Mouse (Mus musculus) heart, postnatal 0 days (tissue): Measurements from ENCODE around the gene Fchsd2. TPM values are rescaled to one million over a fixed set of nuclear protein-coding genes. Genes with fewer than 3 reads are reported as not detected.
A peak's percentile ranks its signal among the peaks of the same experiment; 100 is the strongest.

Source experiments
- ATAC-seq: fragments of 200-750 bp; cut with Nextera tagmentation; 2 replicates; pipeline ENCODE4 v1.8.0; 2017; ENCODE audit warnings: low read depth, moderate number of reproducible peaks, moderate library complexity; ENCODE audit not compliant: insufficient read depth
- DNase-seq: peaks from one replicate; pipeline ENCODE4 v3.0.0-alpha.2; 2016; ENCODE audit warnings: low spot score
- H3K27ac ChIP-seq: fragments of 300-500 bp; sonication (generic); 2 replicates; pipeline ENCODE4 v1.5.1; 2014; ENCODE audit warnings: low read depth, mild to moderate bottlenecking
- H3K27me3 ChIP-seq: fragments of 300-500 bp; sonication (generic); 2 replicates; pipeline ENCODE4 v1.6.1; 2014; ENCODE audit warnings: low read length, mixed read lengths; ENCODE audit not compliant: control insufficient read depth, insufficient read depth
- H3K36me3 ChIP-seq: fragments of 300-500 bp; sonication (generic); replicated peaks from 2 replicates; pipeline ENCODE4 v1.6.1; 2014; ENCODE audit warnings: low read length, mixed read lengths; ENCODE audit not compliant: control insufficient read depth, insufficient read depth
- H3K4me1 ChIP-seq: fragments of 300-500 bp; sonication (generic); 2 replicates; pipeline ENCODE4 v1.6.1; 2014; ENCODE audit warnings: antibody characterized with exemption; ENCODE audit not compliant: control insufficient read depth, insufficient read depth
- H3K4me2 ChIP-seq: fragments of 300-500 bp; sonication (generic); 2 replicates; pipeline ENCODE4 v1.6.1; 2014; ENCODE audit warnings: low read depth, mild to moderate bottlenecking, low read length, moderate library complexity
- H3K4me3 ChIP-seq: fragments of 300-500 bp; sonication (generic); 2 replicates; pipeline ENCODE4 v1.5.1; 2014; ENCODE audit warnings: low read depth, low read length
- H3K9ac ChIP-seq: fragments of 300-500 bp; sonication (generic); replicated peaks from 2 replicates; pipeline ENCODE4 v1.6.1; 2014; ENCODE audit warnings: low read depth, low read length, mixed read lengths
- H3K9me3 ChIP-seq: fragments of 300-500 bp; sonication (generic); replicated peaks from 2 replicates; pipeline ENCODE4 v1.6.1; 2016; ENCODE audit warnings: low read length; ENCODE audit not compliant: control insufficient read depth
- CTCF ChIP-seq: IDR thresholded peaks from 2 replicates; pipeline ENCODE4 v1.5.1; 2016; ENCODE audit warnings: antibody characterized with exemption, control low read depth, low read depth
- EP300 ChIP-seq: IDR thresholded peaks from 2 replicates; pipeline ENCODE4 v1.6.1; 2016; ENCODE audit warnings: antibody characterized with exemption, low read depth
- WGBS: fragments of 180-500 bp; shearing (Covaris S2); extraction: QIAGEN DNeasy Blood & Tissue Kit; methylation state at CpG from one replicate; pipeline ENCODE4 v1.1.7; 2014; 5-methylcytosine and 5-hydroxymethylcytosine counted together
- polyA plus RNA-seq: library from polyadenylated mRNA; unstranded; fragments of >200 nt; fragmentation: Nextera tagmentation; extraction: Ambion mirVana; gene quantifications from 2 replicates; pipeline ENCODE4 v1.2.1, GENCODE M21; 2015
- total RNA-seq: library from RNA; depleted of rRNA; stranded (reverse); fragments of >200 nt; gene quantifications from 2 replicates; pipeline ENCODE4 v1.2.3, GENCODE M21; 2014; ENCODE audit warnings: low replicate concordance

Gene Fchsd2
- total and polyA plus RNA-seq, 2 experiments from 2014 or later, result 8.7 to 19.3 TPM

DNA sequence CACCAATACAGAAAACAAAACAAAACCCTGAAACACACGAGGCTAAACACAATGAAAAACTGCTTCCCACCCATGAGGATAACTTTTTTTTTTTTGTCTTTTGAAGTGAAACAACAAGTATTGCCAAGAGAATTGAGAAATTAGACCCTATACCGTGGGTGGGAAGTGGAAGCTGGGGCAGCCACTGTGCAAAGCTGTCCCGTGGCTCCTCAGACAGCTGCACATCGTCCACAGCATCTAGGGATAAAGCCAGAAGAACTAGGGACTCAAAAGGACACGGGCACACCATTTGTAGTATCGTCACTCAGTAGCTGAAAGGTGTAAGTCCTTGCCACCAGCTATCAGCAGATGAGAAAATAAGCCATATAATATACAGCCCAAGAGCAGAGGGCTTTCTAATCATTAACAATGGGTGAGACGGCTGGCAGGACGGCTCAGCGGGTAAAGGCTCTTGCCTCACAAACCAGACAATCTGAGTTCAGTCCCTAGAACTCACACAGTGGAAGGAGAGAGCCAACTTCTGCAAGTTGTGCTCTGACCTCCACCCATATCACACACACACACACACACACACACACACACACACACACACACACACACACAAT, 9.0 kb upstream of the Fchsd2 start:
- H3K36me3 ChIP-seq, result no peaks in the 10 kb centered on the region
- H3K9me3 ChIP-seq, result no peaks in the 10 kb centered on the region
- no peak for DNase-seq
- H3K9ac ChIP-seq, result no peak overlapping the region
- H3K4me3 ChIP-seq, result no peak overlapping the region
- WGBS, result 68% methylated on average over 9 of the region's 9 CpGs
- no peak for TF ChIP-seq CTCF
- TF ChIP-seq EP300, result no peak
- H3K4me1 ChIP-seq, result peaks cover 30% of the 10 kb centered on the region
- H3K27me3 ChIP-seq, result no peaks in the 10 kb centered on the region
- H3K27ac ChIP-seq, result no peak overlapping the region
- no peak for ATAC-seq
- no peak overlapping the region for H3K4me2 ChIP-seq

- Histone ChIP-seq H3K9ac (no peak overlapping the region), H3K27ac (no peak overlapping the region), H3K9me3 (no peaks in the 10 kb centered on the region), H3K4me1 (peaks cover 40% of the 10 kb centered on the region), H3K4me2 (no peak overlapping the region), H3K27me3 (no peaks in the 10 kb centered on the region), H3K4me3 (no peak overlapping the region), H3K36me3 (no peaks in the 10 kb centered on the region)
- TF ChIP-seq EP300, result no peak
- TF ChIP-seq CTCF, result no peak
- ATAC-seq (no peak), DNase-seq (no peak)
- 87% methylated on average over 4 of the region's 4 CpGs for WGBS
Measured at GRCm38 (mm10) chr7:101084816-101085456, 7.7 kb upstream of the Fchsd2 start.

DNA sequence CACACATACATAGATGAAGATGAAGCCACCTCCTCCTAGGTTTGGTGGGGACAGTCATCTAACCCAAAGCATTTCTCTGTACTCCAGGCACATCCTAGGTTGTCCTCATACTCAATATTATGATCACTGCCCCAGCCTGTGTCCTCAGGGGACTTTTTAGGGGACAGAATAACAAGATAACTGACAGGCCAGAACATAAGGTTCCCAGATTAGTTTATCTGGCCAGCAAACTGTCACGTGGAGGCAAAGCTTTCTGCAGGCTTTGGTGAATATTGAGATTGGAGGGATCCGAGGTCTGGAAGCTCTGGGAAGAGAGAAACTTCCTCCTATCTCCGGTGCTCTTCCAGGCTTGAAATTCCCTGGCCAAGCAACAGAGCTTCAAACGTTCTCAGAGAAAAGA, 6.9 kb upstream of the Fchsd2 start:
- Histone ChIP-seq H3K36me3 (no peaks in the 10 kb centered on the region), H3K4me1 (peaks cover 48% of the 10 kb centered on the region), H3K9ac (no peak overlapping the region), H3K27ac (no peak overlapping the region), H3K4me2 (no peak overlapping the region), H3K27me3 (no peaks in the 10 kb centered on the region), H3K4me3 (no peak overlapping the region), H3K9me3 (no peaks in the 10 kb centered on the region)
- TF ChIP-seq EP300 (peak; percentile 91), CTCF (no peak)
- whole genome bisulfite sequencing, result 10% methylated on average over 4 of the region's 4 CpGs
- no peak for ATAC-seq
- no peak for DNase-seq

GRCm38 (mm10) chr7:101088687-101089086, 4.0 kb upstream of the Fchsd2 start:
- no peak overlapping the region for H3K4me2 ChIP-seq
- WGBS, result 28% methylated on average over 4 of the region's 4 CpGs
- TF ChIP-seq EP300 (no peak), CTCF (no peak)
- H3K36me3 ChIP-seq, result no peaks in the 10 kb centered on the region
- ATAC-seq, result peak; percentile 71
- no peaks in the 10 kb centered on the region for H3K27me3 ChIP-seq
- H3K4me1 ChIP-seq, result peaks cover 48% of the 10 kb centered on the region
- H3K9me3 ChIP-seq, result no peaks in the 10 kb centered on the region
- peak overlapping the region; percentile 88 for H3K27ac ChIP-seq
- H3K9ac ChIP-seq, result no peak overlapping the region
- peak; percentile 67 for DNase-seq
- H3K4me3 ChIP-seq, result no peak overlapping the region

DNA sequence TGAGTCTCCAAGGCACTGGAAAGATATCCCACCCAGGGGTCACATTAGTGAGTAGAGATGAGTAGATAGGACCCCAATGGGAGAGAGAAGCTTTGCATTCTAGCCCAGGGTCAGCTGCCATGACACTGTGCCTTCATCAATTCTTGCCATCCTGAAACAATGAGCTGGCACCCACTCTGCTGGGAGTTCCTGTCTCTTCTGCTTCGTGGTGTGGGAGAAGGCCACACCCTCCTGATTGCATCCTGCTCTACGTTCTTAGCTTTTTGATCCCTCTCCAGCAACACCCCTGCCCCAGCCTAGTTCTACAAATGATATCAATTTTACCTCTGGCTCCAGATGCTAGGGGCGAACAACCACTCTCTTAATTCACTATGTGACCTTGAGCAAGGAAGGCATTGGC, 3.4 kb upstream of the Fchsd2 start:
- Histone ChIP-seq H3K9ac (no peak overlapping the region), H3K4me1 (peaks cover 48% of the 10 kb centered on the region), H3K27me3 (no peaks in the 10 kb centered on the region), H3K9me3 (no peaks in the 10 kb centered on the region), H3K4me3 (no peak overlapping the region), H3K27ac (peak overlapping the region; percentile 88), H3K36me3 (no peaks in the 10 kb centered on the region), H3K4me2 (no peak overlapping the region)
- no peak for ATAC-seq
- DNase-seq, result no peak
- WGBS, result 40% methylated on average over 3 of the region's 3 CpGs
- TF ChIP-seq EP300 (no peak), CTCF (no peak)

DNA sequence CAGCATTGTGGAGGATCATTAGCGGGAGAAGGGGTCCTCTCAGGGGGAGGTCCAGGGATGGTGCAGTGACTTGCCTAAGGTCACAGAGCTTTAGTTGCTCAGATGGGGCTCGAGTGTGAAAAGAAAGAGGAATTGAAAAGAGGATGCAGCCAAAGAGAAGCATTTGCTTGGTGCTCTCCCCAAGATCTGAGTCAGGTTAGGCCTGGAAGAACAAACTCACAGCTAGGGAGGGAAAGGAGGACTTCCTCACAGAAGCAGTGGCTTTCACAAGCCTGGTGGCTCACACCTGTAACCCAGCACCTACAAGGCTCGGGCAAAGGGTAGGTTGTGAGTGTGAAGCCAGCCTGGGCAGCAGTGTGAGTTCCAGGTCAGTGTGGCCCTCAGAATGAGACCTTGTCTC, 568 bp downstream of the Fchsd2 start:
- Histone ChIP-seq H3K9me3 (no peaks in the 10 kb centered on the region), H3K4me3 (no peak overlapping the region), H3K9ac (no peak overlapping the region), H3K4me1 (peaks cover 28% of the 10 kb centered on the region), H3K4me2 (no peak overlapping the region), H3K27ac (no peak overlapping the region), H3K36me3 (no peaks in the 10 kb centered on the region), H3K27me3 (no peaks in the 10 kb centered on the region)
- WGBS, result 69% methylated on average over 3 of the region's 3 CpGs
- ATAC-seq (no peak), DNase-seq (no peak)
- TF ChIP-seq CTCF, result no peak
- no peak for TF ChIP-seq EP300
